Mouse (Mus musculus) erythroblast, embryonic 14.5 days (primary cell): ENCODE results near the gene Ankrd11. TPM values are rescaled to one million over a fixed set of nuclear protein-coding genes. Genes with fewer than 3 reads are reported as not detected.

Source experiments
- H3K27me3 ChIP-seq: 2 replicates; pipeline ENCODE4 v1.6.1; 2012; ENCODE audit warnings: inconsistent platforms; ENCODE audit not compliant: control insufficient read depth
- H3K36me3 ChIP-seq: 2 replicates; pipeline ENCODE4 v1.6.1; 2012; ENCODE audit warnings: mild to moderate bottlenecking, inconsistent platforms; ENCODE audit not compliant: control insufficient read depth
- H3K4me1 ChIP-seq: 2 replicates; pipeline ENCODE4 v1.6.1; 2012; ENCODE audit warnings: inconsistent platforms; ENCODE audit not compliant: control insufficient read depth
- H3K4me3 ChIP-seq: replicated peaks from 2 replicates; pipeline ENCODE3; 2012; ENCODE audit warnings: moderate library complexity, mild to moderate bottlenecking, inconsistent platforms
- H3K9me3 ChIP-seq: 2 replicates; pipeline ENCODE4 v1.6.1; 2012; ENCODE audit warnings: low read length, inconsistent platforms, mixed read lengths; ENCODE audit not compliant: control insufficient read depth
- GATA1 ChIP-seq: IDR thresholded peaks from 2 replicates; pipeline ENCODE4 v1.6.1; 2012; ENCODE audit warnings: low read length, inconsistent platforms, mixed read lengths
- TAL1 ChIP-seq: IDR thresholded peaks from 3 replicates; pipeline ENCODE4 v1.6.1; 2012; ENCODE audit warnings: low read length, inconsistent platforms, mixed read lengths
- polyA plus RNA-seq: library from polyadenylated mRNA; stranded (reverse); fragments of >175 nt; gene quantifications from 2 replicates; pipeline ENCODE4 v1.2.3, GENCODE M21; 2012

Gene Ankrd11
- polyA plus RNA-seq, 1 experiment = 6.3 TPM

DNA sequence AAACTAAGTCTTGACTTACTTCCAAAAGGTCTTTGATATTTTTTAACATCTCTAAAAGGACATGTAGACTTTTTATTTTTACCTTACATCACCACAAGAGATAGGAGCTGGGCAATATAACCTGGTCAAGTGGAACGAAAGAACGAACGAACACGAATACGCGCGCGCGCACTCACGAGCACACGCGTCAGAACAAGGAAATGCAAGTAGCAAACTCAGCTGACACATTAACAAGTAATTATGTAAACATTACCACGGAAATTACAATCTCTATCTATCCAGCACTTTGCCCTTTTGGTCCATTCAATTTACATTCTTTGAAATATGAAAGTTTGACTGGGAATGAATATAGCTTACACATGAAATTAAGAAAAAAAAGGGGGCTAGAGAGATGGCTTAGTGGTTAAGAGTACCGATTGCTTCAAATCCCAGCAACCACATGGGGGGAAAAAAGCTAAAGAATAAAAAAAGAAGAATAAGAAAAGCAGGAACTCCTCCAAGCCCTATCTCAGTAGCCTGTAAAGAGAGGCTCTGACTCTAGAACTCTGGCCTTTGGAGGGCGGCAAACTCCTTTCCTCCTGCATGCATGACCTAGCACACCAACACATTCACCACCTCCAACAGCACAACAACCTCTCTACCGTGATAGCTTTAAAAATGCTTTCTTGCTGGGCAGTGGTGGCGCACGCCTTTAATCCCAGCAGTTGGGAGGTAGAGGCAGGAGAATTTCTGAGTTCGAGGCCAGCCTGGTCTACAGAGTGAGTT lies 58.7 kb downstream of the Ankrd11 start:
- Histone ChIP-seq H3K27me3 (no peaks in the 10 kb centered on the region), H3K4me1 (peaks cover 32% of the 10 kb centered on the region), H3K4me3 (no peak overlapping the region), H3K36me3 (peaks cover 5% of the 10 kb centered on the region), H3K9me3 (no peaks in the 10 kb centered on the region)
- no peak for TF ChIP-seq TAL1
- TF ChIP-seq GATA1 = no peak

DNA sequence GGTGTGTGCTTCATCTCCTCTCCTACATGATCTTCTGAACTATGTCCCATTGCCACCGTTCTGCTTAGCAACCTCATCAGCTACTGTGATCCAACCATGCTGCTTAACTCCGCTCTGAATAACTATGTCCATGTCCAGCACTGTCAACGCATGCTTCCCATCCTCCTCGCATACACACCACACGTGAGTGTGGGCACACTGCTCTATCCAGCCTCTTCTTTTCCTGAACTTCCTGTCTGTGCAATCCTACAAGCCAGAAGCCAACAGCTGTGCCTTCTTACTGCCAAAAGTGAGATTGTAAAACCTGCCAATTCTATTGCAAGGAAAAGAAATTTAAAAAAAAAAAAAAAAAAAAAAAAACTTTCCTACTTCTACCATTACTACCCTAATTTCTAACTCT lies 60.4 kb downstream of the Ankrd11 start:
- H3K4me1 ChIP-seq = peaks cover 33% of the 10 kb centered on the region
- H3K4me3 ChIP-seq = no peak overlapping the region
- H3K27me3 ChIP-seq = no peaks in the 10 kb centered on the region
- H3K9me3 ChIP-seq = no peaks in the 10 kb centered on the region
- peaks cover 5% of the 10 kb centered on the region for H3K36me3 ChIP-seq
- TF ChIP-seq GATA1 (no peak), TAL1 (no peak)

DNA sequence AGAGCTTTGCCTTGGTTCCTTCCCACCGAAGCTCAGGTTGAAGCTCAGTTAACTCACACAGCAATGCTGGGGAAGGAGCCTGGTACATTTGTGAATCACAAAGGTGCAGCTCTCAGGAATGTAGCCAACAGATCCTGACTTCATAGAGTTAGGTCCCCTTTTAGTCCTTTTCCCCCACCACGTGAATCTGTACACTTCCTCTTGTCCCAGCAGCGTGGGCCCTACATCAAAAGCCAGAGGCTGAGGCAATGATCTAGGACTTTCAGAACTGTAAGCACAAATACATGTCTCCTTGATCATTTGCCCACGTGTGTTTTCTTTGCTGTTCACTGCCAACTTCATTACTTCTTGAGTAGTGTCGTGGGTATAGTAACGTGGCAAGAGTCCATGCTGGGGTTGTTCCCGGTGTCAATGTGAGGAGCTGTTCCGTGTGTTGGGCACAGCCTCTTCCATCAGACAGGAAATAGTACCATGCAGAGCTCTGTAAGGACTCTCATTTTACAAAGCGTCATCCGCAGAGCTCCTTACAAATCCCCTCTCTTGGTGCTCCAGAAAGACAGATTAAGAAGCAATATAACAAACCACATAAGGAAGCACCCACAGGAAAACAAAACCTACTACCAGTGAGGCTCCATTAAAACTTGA lies 62.1 kb downstream of the Ankrd11 start:
- H3K27me3 ChIP-seq = no peaks in the 10 kb centered on the region
- H3K4me3 ChIP-seq = no peak overlapping the region
- H3K9me3 ChIP-seq = no peaks in the 10 kb centered on the region
- H3K36me3 ChIP-seq = peaks cover 5% of the 10 kb centered on the region
- TF ChIP-seq TAL1 (no peak), GATA1 (no peak)
- H3K4me1 ChIP-seq = peaks cover 36% of the 10 kb centered on the region

DNA sequence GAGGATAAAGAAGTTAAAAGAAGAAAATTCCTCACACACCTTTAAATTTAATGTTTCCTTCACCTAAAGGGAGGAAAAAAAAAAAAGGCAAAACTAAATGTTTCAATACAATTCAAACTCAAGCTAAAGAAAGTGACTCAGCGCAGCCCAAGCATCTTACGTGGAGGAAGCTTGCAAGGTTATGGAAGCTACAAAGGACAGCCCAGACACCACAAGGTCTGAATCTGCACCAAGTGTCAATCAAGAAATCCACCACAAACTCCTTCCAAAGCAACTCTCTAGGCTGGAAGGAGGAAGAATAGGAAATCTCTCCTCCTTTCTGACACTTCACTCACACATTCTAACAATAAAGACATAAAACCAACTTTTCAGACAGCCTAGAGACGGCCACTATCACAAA lies 62.7 kb downstream of the Ankrd11 start:
- TF ChIP-seq GATA1 = no peak
- TF ChIP-seq TAL1 = no peak
- Histone ChIP-seq H3K27me3 (no peaks in the 10 kb centered on the region), H3K4me1 (peaks cover 35% of the 10 kb centered on the region)

DNA sequence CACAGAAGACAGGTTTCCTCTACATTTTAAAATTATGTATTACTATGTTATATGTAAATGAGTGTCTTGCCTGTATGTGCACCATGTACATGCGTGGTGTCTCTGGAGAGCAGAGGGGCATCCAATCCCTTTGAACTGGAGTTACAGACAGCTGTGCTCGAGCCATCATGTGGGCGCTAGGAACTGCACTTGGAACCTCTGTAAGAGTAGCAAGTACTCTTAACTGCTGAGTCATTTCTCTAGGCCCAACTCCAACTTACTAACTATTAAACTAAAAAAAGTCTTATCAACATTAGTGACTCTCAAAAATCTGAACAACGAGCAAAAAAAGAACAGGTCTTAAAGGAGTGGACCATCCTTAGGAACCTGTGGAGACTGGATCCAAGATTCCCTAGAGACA lies 66.0 kb downstream of the Ankrd11 start:
- Histone ChIP-seq H3K36me3 (peaks cover 36% of the 10 kb centered on the region), H3K27me3 (no peaks in the 10 kb centered on the region), H3K4me3 (no peak overlapping the region), H3K4me1 (peaks cover 21% of the 10 kb centered on the region), H3K9me3 (no peaks in the 10 kb centered on the region)
- TF ChIP-seq TAL1 (no peak), GATA1 (no peak)

More for the DNA sequence above, 62.7 kb downstream of the Ankrd11 start:
- Histone ChIP-seq H3K9me3 (no peaks in the 10 kb centered on the region), H3K4me3 (no peak overlapping the region), H3K36me3 (peaks cover 8% of the 10 kb centered on the region)

DNA sequence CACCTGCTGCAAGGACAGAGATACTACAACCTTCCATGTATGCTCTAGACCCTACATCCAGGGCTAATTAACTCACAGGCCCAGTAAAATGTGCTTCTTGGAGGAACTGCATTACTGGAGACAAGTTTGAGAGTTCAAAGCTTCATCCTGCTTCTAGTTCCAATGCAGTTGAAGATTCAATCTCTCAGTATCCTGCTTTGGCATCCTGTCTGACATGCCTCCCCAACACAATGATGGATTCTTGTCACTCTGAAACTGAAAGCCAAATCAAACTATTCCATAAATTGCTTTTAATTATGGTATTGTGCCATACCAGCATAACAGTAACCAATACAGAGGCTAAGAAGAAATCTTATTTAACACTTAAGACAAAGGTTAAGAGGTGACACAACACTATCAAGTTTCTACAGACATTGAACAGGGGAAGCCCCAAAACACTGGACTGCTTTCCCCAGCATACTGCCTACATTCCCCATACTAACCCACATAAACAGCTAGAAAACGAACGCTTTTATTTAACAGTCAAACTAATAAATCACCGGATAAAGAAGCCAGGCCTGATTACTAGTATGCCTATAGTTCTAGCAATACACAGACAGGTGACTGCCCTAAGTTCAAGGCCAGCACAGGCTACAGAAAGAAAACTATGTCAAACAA lies 72.0 kb downstream of the Ankrd11 start:
- no peaks in the 10 kb centered on the region for H3K9me3 ChIP-seq
- peaks cover 67% of the 10 kb centered on the region for H3K36me3 ChIP-seq
- TF ChIP-seq TAL1 (no peak), GATA1 (no peak)
- H3K4me1 ChIP-seq = peaks cover 7% of the 10 kb centered on the region; the same call in 1 of the 2 replicates
- H3K4me3 ChIP-seq = no peak overlapping the region
- H3K27me3 ChIP-seq = no peaks in the 10 kb centered on the region

DNA sequence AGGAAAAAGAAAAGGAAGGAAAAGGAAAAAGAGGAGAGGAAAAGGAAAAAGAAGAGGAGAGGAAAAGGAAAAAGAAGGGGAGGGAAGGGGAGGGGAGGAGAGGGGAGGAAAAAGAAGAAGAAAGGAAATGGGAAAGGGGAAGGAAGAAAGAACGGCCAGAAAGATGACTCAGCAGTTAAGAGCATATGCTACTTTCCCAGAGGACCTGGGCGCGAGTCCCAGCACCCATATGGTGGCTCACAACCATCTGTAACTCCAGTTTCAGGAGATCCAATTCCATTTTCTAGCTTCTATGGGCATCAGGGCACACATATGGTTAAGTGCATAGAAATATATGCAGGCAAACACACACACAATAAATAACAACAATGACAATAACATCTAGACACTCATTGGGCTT lies 73.9 kb downstream of the Ankrd11 start:
- H3K4me3 ChIP-seq = no peak overlapping the region
- peaks cover 63% of the 10 kb centered on the region for H3K36me3 ChIP-seq
- no peaks in the 10 kb centered on the region for H3K9me3 ChIP-seq
- peaks cover 22% of the 10 kb centered on the region for H3K4me1 ChIP-seq
- no peaks in the 10 kb centered on the region for H3K27me3 ChIP-seq
- no peak for TF ChIP-seq TAL1
- no peak for TF ChIP-seq GATA1

DNA sequence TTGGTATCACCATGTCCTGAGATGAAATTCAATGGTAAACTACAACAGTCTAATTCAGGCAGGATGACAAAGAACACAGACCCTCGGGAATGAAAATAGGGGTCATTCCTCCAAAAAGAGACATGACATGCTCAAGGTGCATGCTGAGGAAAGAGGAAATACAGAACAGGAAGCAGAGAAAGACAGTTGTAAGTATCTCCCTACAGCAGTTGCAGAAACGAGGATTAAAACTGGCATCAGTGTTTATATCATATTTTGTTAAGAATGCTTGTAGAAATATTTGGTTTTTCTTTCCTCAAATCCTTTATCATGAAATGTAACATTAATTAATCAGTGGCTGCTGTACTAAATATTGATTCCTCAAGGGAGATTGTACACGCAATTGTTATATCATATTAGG lies 75.4 kb downstream of the Ankrd11 start:
- Histone ChIP-seq H3K36me3 (peaks cover 55% of the 10 kb centered on the region), H3K4me1 (peaks cover 34% of the 10 kb centered on the region), H3K4me3 (no peak overlapping the region), H3K27me3 (no peaks in the 10 kb centered on the region), H3K9me3 (no peaks in the 10 kb centered on the region)
- TF ChIP-seq TAL1 = no peak
- TF ChIP-seq GATA1 = no peak

DNA sequence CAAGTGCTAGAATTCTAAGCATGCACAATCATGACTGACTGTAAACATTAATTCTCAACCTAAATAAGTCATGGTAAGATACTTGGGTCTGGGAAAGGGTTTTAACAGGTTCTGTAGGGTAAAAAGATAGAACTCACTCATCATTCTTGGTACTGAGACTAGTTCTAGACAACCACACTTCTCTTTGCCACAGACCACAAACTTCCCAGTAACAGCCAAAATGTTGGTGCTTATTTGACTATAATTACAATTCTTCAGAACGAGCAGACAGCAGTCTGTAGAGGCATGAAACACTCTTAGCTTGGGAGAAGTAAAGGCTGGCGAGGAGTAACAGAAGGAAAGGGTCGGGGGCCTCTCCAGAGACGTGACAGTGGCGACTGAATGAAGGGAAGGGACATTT lies 80.0 kb downstream of the Ankrd11 start:
- Histone ChIP-seq H3K4me1 (peaks cover 57% of the 10 kb centered on the region), H3K27me3 (no peaks in the 10 kb centered on the region), H3K36me3 (peaks cover 25% of the 10 kb centered on the region), H3K9me3 (no peaks in the 10 kb centered on the region), H3K4me3 (no peak overlapping the region)
- TF ChIP-seq GATA1 (no peak), TAL1 (no peak)
